Mouse (Mus musculus) neutrophil, adult 65 days (primary cell): Measurements from ENCODE around the gene Pde6g. TPM values are rescaled to one million over a fixed set of nuclear protein-coding genes. Genes with fewer than 3 reads are reported as not detected.

Experiments
- total RNA-seq: library from RNA; stranded (reverse); gene quantifications from 2 replicates; pipeline ENCODE4 v1.2.4, GENCODE M21; 2023

Gene Pde6g
- not detected in 2 replicates for total RNA-seq

GRCm38 (mm10) chr11:120453306-120453705, at the start of gene Pde6g:
TSS of gene Pde6g (minus strand) at chr11:120453500.

DNA sequence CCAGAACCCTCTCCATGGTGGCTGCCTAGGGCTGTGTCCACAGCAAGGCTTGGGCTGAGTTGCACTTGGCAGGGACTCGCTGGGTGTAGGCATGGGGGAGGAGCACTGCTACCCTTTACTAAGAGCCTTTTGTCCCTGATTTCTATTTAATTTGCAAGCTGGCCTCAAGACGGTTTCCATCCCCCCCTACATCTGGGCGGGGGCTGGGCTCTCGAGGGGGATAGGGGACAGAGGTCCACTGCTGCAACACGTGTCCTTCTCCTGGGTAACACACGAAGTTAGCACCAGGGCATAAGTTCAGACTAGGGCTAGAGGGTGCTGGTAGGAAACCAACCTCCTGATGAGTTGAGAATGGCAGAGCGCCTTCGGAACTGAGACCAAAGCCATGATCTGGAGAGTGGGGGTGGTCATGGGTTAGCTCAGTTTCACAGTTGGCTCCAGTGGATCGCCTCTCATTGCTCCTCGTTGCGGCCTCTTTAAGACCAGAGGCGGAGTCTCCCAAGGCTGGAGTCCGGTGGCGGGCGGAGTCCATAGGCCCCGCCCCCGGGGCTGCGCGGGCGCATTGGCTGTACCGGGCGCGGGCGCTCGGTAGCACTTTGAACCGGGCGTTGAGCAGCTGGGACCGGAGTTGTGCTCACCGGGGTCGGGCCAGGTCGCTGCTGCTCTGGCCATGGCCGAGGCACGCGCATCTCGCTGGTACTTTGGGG, 38.2 kb upstream of the Pde6g start, which contains the start of gene Slc25a10:
Gene Slc25a10 (plus strand): TSS at position 524 of the 707 bp plus-strand sequence.

GRCm38 (mm10) chr11:120484265-120484981, 31.1 kb upstream of the Pde6g start, which contains the start of gene Mrpl12:
TSS of gene Mrpl12 (plus strand) at chr11:120484613.

GRCm38 (mm10) chr11:120467051-120467735, 13.9 kb upstream of the Pde6g start, which contains the start of gene Arl16:
TSS of gene Arl16 (minus strand) at chr11:120467607.

GRCm38 (mm10) chr11:120457772-120458751, 4.8 kb upstream of the Pde6g start, which contains the start of the genes Oxld1 and Ccdc137:
TSS of gene Oxld1 (minus strand) at chr11:120458068.
TSS of gene Ccdc137 (plus strand) at chr11:120458115.

GRCm38 (mm10) chr11:120442344-120442743, 11.0 kb downstream of the Pde6g start, which contains the start of gene Tspan10:
TSS of gene Tspan10 (plus strand) at chr11:120442644.

DNA sequence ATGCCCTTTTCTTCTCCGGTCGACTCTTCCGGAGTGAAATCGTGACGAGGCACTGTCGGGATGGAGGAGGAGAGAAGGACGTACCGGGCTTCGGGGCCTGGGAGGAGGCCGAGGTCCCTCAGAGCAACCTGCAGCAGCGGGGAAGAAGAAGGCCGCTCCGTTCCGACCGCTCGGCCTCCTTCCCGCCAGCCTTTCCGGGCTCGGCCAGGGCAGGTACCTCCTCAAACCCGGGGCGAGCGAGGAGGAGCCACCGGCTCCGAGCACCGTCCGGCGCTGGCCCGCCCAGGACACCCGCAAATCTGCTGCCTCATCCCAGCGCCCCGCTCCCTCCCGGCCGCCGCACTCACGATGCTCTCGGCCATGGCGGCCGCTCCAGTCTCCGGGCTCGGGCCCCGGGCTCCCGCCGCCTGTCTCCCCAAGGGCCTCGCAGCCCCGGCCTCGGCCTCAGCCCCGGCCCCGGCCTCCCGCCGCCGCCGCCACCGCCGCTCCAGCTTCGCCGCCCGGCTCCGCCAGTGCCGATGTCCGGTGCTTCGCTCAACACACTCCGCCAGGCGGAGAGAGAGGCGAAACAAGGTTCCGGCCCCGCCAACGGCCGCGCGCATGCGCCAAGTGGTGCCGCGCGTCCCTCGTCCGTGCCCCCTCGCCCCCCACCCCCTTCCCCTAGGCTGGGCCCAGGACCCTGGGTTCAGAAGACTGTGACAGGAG, 16.0 kb downstream of the Pde6g start, which contains the start of gene Nploc4:
Gene Nploc4 (minus strand): TSS at position 557 of the 705 bp plus-strand sequence.

Other genes with a start within 250 kb of the Pde6g start
- 3.0 and 3.3 TPM in 2 replicates for gene Bahcc1, start 220.6 kb downstream of the Pde6g start, total RNA-seq
- 3,631 and 3,848 TPM in 2 replicates for gene Actg1, start 105.0 kb downstream of the Pde6g start, total RNA-seq
- gene Fscn2, start 92.0 kb downstream of the Pde6g start, total RNA-seq, result not detected in 2 replicates
- gene Faap100, start 74.7 kb downstream of the Pde6g start, total RNA-seq, result 12.8 and 19.4 TPM in 2 replicates
- gene Nploc4, start 15.8 kb downstream of the Pde6g start, total RNA-seq, result 36.9 and 53.5 TPM in 2 replicates
- gene Tspan10, start 10.9 kb downstream of the Pde6g start, total RNA-seq, result 0.84 TPM in 1 of 2 replicates, not detected in the other
- 2.0 and 4.8 TPM in 2 replicates for gene Oxld1, start 4.6 kb upstream of the Pde6g start, total RNA-seq
- gene Ccdc137, start 4.6 kb upstream of the Pde6g start, total RNA-seq, result 7.4 and 8.1 TPM in 2 replicates
- gene Arl16, start 14.1 kb upstream of the Pde6g start, total RNA-seq, result 5.6 and 7.2 TPM in 2 replicates
- 12.8 and 16.8 TPM in 2 replicates for gene Mrpl12, start 31.1 kb upstream of the Pde6g start, total RNA-seq
- 11.2 and 13.4 TPM in 2 replicates for gene Slc25a10, start 38.3 kb upstream of the Pde6g start, total RNA-seq
- gene Gcgr, start 77.2 kb upstream of the Pde6g start, total RNA-seq, result not detected in 2 replicates
- gene Mcrip1, start 96.2 kb upstream of the Pde6g start, total RNA-seq, result 28.8 and 31.9 TPM in 2 replicates
- gene Ppp1r27, start 97.6 kb upstream of the Pde6g start, total RNA-seq, result not detected in 2 replicates
- 245 and 272 TPM in 2 replicates for gene P4hb, start 119.8 kb upstream of the Pde6g start, total RNA-seq
- gene Arhgdia, start 128.1 kb upstream of the Pde6g start, total RNA-seq, result 428 and 459 TPM in 2 replicates
- 116 and 122 TPM in 2 replicates for gene Alyref, start 144.9 kb upstream of the Pde6g start, total RNA-seq
- 36.8 and 40.0 TPM in 2 replicates for gene Anapc11, start 144.9 kb upstream of the Pde6g start, total RNA-seq
- gene Npb, start 155.0 kb upstream of the Pde6g start, total RNA-seq, result 1.5 TPM in 1 of 2 replicates, not detected in the other
- 28.9 and 43.8 TPM in 2 replicates for gene Pcyt2, start 164.4 kb upstream of the Pde6g start, total RNA-seq
- 114 and 133 TPM in 2 replicates for gene Sirt7, start 171.7 kb upstream of the Pde6g start, total RNA-seq
- gene Mafg, start 180.1 kb upstream of the Pde6g start, total RNA-seq, result 122 and 149 TPM in 2 replicates
- gene Pycr1, start 190.3 kb upstream of the Pde6g start, total RNA-seq, result 1.4 and 1.5 TPM in 2 replicates
- gene Myadml2, start 194.7 kb upstream of the Pde6g start, total RNA-seq, result not detected in 2 replicates
- not detected in 2 replicates for gene Notum, start 207.7 kb upstream of the Pde6g start, total RNA-seq
- 82.0 and 103 TPM in 2 replicates for gene Aspscr1, start 219.5 kb upstream of the Pde6g start, total RNA-seq